Mouse (Mus musculus) right cerebral cortex, postnatal 14 days (tissue): ENCODE measurements around the gene Dnajc21.

ENCODE experiments used
- DNase-seq: peaks from one replicate; pipeline ENCODE4 v3.0.0; 2022

The Dnajc21 gene

GRCm38 (mm10) chr15:10426545-10427266 lies 43.6 kb downstream of the Dnajc21 start:
- DNase-seq: no peak

- no peak for DNase-seq
Observed at GRCm38 (mm10) chr15:10426124-10426523, 44.2 kb downstream of the Dnajc21 start.

DNA sequence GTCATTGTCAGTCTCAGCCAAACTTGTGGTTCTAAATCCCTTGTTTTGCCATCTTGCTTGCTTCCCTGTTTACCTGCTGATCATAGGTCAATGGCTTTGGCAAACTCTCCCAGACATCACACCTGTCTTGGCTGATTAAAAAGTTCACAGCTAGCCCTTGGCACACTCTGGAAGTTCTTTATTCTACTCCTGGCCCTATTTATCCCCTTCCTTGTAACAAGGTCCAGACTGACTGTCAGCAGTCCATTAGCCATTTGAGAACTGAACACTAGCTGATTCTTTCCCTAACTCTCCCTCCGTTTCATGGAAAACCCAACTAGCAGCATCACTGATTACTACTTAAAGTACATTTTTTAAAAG lies 48.6 kb downstream of the Dnajc21 start:
- DNase-seq: no peak

DNA sequence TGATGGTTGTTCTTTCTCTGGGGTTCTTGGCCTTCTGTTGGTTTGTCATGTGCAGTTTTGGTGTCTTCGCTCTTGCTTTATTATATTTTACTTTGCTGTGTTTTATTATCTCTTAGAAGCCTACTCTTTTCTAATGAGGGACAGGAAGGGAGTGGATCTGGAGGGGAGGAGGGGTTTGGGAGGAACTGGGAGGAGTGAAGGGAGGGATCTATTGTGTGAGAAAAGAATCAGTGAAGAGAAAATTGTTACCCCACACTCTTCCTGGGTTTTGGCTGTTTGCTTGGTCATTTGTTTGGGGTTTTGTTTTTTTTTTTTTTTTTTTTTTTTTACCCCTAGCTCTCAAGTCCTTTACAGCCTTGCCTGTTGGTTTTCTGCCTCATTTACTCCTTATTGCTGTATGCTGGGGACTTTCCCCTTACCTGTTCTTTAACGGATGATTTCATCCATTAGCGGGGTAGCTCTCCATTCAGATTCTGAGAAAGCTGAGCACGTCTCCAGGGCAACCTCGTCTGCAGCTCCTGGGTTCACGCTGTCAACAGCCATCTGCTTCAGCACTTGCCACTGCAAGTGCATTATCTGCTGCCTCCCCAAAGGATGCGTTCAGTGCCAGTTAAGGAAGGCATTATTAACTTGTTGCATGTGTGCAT lies 49.1 kb downstream of the Dnajc21 start:
- DNase-seq: no peak

DNA sequence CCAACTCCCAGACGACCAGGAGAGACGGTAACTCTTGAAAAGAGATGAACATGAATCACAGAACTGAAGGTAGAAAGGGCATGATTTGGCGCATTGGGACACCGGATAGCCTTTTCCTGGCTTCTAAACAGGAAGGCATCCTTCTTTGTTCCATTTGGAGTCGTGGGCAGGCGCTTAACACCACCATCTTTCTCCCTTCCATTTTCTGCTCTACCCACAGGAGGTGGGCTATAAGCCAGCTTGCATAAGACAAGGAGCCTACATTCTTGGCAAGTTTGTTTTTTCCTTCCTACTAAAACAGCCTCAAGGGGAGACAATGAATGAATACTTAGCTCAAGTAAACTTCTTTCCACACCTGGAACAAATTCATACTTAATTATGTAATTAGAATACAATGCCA lies 56.7 kb downstream of the Dnajc21 start:
- DNase-seq: no peak

DNA sequence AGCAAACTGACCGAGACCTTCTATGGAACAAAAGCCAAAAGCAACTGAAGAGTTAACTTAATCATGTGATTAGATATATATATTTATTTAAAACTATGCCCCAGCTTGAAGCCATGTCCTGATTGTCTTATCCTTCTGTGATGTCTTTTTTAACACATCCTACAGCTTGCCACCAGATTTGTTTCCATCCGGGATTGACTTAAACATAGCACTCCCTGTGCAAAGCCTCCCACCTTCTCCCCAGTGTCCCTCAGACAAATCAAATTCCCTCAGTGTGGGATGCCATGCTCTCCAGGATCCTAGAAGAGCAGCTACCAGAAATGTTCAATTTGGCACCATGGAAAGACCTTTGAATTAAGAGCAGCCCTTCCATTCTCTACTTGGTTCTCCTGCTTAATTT lies 59.4 kb downstream of the Dnajc21 start:
- no peak for DNase-seq

DNA sequence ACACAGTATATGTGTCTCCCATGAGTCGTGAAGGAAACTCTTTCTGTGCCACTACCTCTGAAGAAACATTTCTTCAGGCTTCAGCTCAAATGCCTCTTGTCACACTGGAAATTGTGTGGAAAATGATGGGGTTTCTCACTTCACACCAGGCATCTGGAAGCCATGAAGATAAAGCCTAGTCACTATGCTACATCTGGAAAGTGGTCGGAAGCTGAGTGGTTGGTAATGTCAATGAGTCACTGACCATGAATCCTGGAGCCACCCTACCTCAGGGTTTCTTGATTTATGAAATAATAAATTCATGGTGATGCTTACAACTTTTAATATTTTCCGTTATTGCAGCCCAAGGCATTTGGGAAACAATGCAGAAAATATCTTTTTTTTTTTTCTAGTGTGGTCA lies 60.5 kb downstream of the Dnajc21 start:
- DNase-seq: no peak

- no peak for DNase-seq
Observed at GRCm38 (mm10) chr15:10400415-10400814, 69.9 kb downstream of the Dnajc21 start.

GRCm38 (mm10) chr15:10399795-10400194 lies 70.5 kb downstream of the Dnajc21 start:
- no peak for DNase-seq
